10 mouse cellular contexts compared by ENCODE assay signal in the genomic region with DNA sequence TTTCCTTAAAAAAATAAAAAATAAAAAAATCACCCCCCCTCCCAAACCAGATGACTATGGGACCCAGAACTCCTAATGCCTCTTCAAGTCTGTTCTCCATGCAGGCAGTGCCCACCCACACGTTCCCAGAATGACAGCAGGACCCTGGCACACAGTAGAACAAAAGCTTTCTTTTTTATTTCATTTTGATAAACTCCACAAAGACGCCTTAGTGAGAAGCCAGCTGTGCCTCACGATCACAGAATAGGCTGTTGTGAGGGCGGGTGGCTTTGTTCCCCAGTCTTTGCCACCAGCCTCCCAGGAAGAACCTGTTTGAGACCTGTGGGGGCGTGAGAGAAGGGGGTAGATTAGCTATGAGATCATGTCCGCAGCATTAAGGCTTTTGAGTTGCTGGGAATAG. TPM values are rescaled to one million over a fixed set of nuclear protein-coding genes. Genes with fewer than 3 reads are reported as not detected.
A peak's percentile ranks its signal among the peaks of the same experiment; 100 is the strongest.
DNase-seq lines count a peak whose midpoint lies in the region; ATAC-seq lines count a peak whose summit lies in the region.
"Had no signal": no experiment of that assay in that cellular context is flagged by ENCODE, and none has a peak within 500 bp of the region (broad histone marks: within the 10 kb centered on the region; RNA-seq: fewer than 3 reads in every experiment).

No protein-coding gene starts in this region.

- H3K27me3 ChIP-seq in heart, embryonic 10.5 days (ENCODE audit: insufficient read depth, poor library complexity, severe bottlenecking): no peaks in the 10 kb centered on the region
- H3K27me3 ChIP-seq in limb, embryonic 13.5 days: no peaks in the 10 kb centered on the region
- H3K27me3 ChIP-seq: liver, embryonic 15.5 days had no signal

- peaks cover 55% of the 10 kb centered on the region for H3K4me1 ChIP-seq in heart, embryonic 10.5 days
- peaks cover 33% of the 10 kb centered on the region for H3K4me1 ChIP-seq in limb, embryonic 13.5 days

- no peak for ATAC-seq in limb, embryonic 13.5 days (ENCODE audit: low FRiP score, low read depth)

- H3K4me3 ChIP-seq in heart, embryonic 10.5 days: peak overlapping the region; percentile 98
- H3K4me3 ChIP-seq in limb, embryonic 13.5 days: no peak overlapping the region
- H3K4me3 ChIP-seq: liver, embryonic 15.5 days had no signal

- no peak for DNase-seq in heart, embryonic 10.5 days (ENCODE audit: low spot score)
- no peak for DNase-seq in heart, postnatal 25 days (ENCODE audit: low spot score)
- peak; percentile 38 to 59 for DNase-seq in right cerebral cortex, adult 2 months (ENCODE audit: low spot score in 2 of 2)
- DNase-seq in right cerebral cortex, postnatal 4 days: no peak
- DNase-seq in ovary, postnatal 10 days (ENCODE audit: low spot score): no peak
- DNase-seq in adrenal gland, adult 18-20 months (ENCODE audit: low spot score in 2 of 2): no peak
- no peak for DNase-seq in gastrocnemius, postnatal 25 days

- intact Hi-C loops in heart, postnatal 25 days (cut with DNase I): loop anchor here (5.0 kb wide), 1 partner anchor 33 kb away; no protein-coding TSS in a partner anchor

- no peaks in the 10 kb centered on the region for H3K9me3 ChIP-seq in heart, embryonic 10.5 days
- no peaks in the 10 kb centered on the region for H3K9me3 ChIP-seq in limb, embryonic 13.5 days
- H3K9me3 ChIP-seq: liver, embryonic 15.5 days had no signal

- peak overlapping the region; percentile 87 for H3K4me2 ChIP-seq in limb, embryonic 13.5 days (replicated peaks)

- peak overlapping the region; percentile 36; the same call in 1 of the 2 replicates for H3K27ac ChIP-seq in heart, embryonic 10.5 days
- no peak overlapping the region for H3K27ac ChIP-seq in limb, embryonic 13.5 days
- H3K27ac ChIP-seq: liver, embryonic 15.5 days had no signal

- peaks cover 56% of the 10 kb centered on the region for H3K36me3 ChIP-seq in heart, embryonic 10.5 days
- peaks cover 50% of the 10 kb centered on the region for H3K36me3 ChIP-seq in limb, embryonic 13.5 days

- WGBS in heart, embryonic 10.5 days: 41% methylated on average over 6 of the region's 6 CpGs
- WGBS in limb, embryonic 13.5 days: 81% methylated on average over 6 of the region's 6 CpGs

- peak overlapping the region; percentile 93; the same call in 1 of the 2 replicates for H3K9ac ChIP-seq in limb, embryonic 13.5 days
- H3K9ac ChIP-seq: liver, embryonic 15.5 days had no signal

RNA-seq across cellular contexts. Expression of gene Fkbp1a, which starts 2.4 kb away (rescaled TPM):
- polyA plus RNA-seq in heart, embryonic 10.5 days (2016; fragmentation: Nextera tagmentation; extraction: Ambion mirVana): 933 and 973 TPM in 2 replicates
- total RNA-seq in heart, postnatal 25 days (2021): 100 to 1,000 TPM; 240 to 249 TPM
- polyA plus RNA-seq in limb, embryonic 13.5 days (2015; fragmentation: Nextera tagmentation; extraction: Ambion mirVana): 484 and 493 TPM in 2 replicates
- 100 to 1,000 TPM; 257 to 301 TPM for total RNA-seq in adrenal gland, adult 18-20 months (2021)
- 100 to 1,000 TPM; 164 to 182 TPM for total RNA-seq in gastrocnemius, postnatal 25 days (2021)

RNA-seq across cellular contexts. Expression of gene Sdcbp2, which starts 27.7 kb away (rescaled TPM):
- 1.00 and 1.1 TPM in 2 replicates for polyA plus RNA-seq in heart, embryonic 10.5 days (2016; fragmentation: Nextera tagmentation; extraction: Ambion mirVana)
- 1 to 10 TPM; 1.0 to 2.3 TPM for total RNA-seq in heart, postnatal 25 days (2021)
- polyA plus RNA-seq in limb, embryonic 13.5 days (2015; fragmentation: Nextera tagmentation; extraction: Ambion mirVana): 0.76 and 1.5 TPM in 2 replicates
- total RNA-seq in adrenal gland, adult 18-20 months (2021): 1 to 10 TPM in 1 of 2 experiments, under 1 TPM in 1; 0.80 to 2.0 TPM
- total RNA-seq in gastrocnemius, postnatal 25 days (2021): under 1 TPM; 0.56 to 0.77 TPM
- total RNA-seq: common myeloid progenitor, adult 5-6 weeks had no signal

RNA-seq across cellular contexts. Expression of gene Nsfl1c, which starts 50.7 kb away (rescaled TPM):
- 195 and 247 TPM in 2 replicates for polyA plus RNA-seq in heart, embryonic 10.5 days (2016; fragmentation: Nextera tagmentation; extraction: Ambion mirVana)
- 10 to 100 TPM; 78.5 to 80.0 TPM for total RNA-seq in heart, postnatal 25 days (2021)
- polyA plus RNA-seq in limb, embryonic 13.5 days (2015; fragmentation: Nextera tagmentation; extraction: Ambion mirVana): 293 and 302 TPM in 2 replicates
- 100 to 1,000 TPM; 143 to 159 TPM for total RNA-seq in adrenal gland, adult 18-20 months (2021)
- 10 to 100 TPM; 63.1 to 74.3 TPM for total RNA-seq in gastrocnemius, postnatal 25 days (2021)

Comparison
In these comparisons a context has a peak if more than half of its experiments do, and no peak if none do; other contexts are left out.
1. DNase-seq: peak in right cerebral cortex, adult 2 months (2 of 2); none in heart, embryonic 10.5 days (single experiment), heart, postnatal 25 days (single experiment), right cerebral cortex, postnatal 4 days (single experiment), ovary, postnatal 10 days (single experiment), adrenal gland, adult 18-20 months (0 of 2) and gastrocnemius, postnatal 25 days (single experiment).